Mouse (Mus musculus): ENCODE data around the gene Eng. TPM values are rescaled to one million over a fixed set of nuclear protein-coding genes. Genes with fewer than 3 reads are reported as not detected.

The Eng gene
- polyA plus RNA-seq (2012; rRNA removed): 228 and 289 TPM in 2 replicates

GRCm38 (mm10) chr2:32646379-32647056 is at the start of gene Eng:
Eng (plus strand) TSS chr2:32646595.
- Histone ChIP-seq H3K4me1 (ENCODE audit: control insufficient read depth, insufficient read depth, low read length) (peaks cover 7% of the 10 kb centered on the region), H3K27me3 (replicated peaks; ENCODE audit: control insufficient read depth, insufficient read depth, low read length) (no peaks in the 10 kb centered on the region), H3K36me3 (ENCODE audit: control insufficient read depth, insufficient read depth, low read length) (no peaks in the 10 kb centered on the region), H3K27ac (ENCODE audit: insufficient read depth, low read depth, low read length) (peak within 1 kb of the TSS; percentile 98), H3K4me3 (ENCODE audit: insufficient read depth, low read depth, low read length) (peak within 1 kb of the TSS; percentile 75)
- WGBS: 51% methylated on average over 31 of the region's 31 CpGs
- DNase-seq: peak; percentile 91
- TF ChIP-seq POLR2A (IDR thresholded peaks at IDR 0.05; ENCODE audit: low read depth, low read length): peak; percentile 55
- no peak for TF ChIP-seq CTCF (conservative IDR thresholded peaks at IDR 0.05; ENCODE audit: insufficient read depth, insufficient read length, low read depth, low read length)

- DNase-seq: no peak
- H3K27ac ChIP-seq (ENCODE audit: insufficient read depth, low read depth, low read length): no peak overlapping the region
- no peaks in the 10 kb centered on the region for H3K36me3 ChIP-seq (ENCODE audit: control insufficient read depth, insufficient read depth, low read length)
- WGBS: 94% methylated on average over 13 of the region's 13 CpGs
- no peaks in the 10 kb centered on the region for H3K27me3 ChIP-seq (replicated peaks; ENCODE audit: control insufficient read depth, insufficient read depth, low read length)
- TF ChIP-seq POLR2A (IDR thresholded peaks at IDR 0.05; ENCODE audit: low read depth, low read length) (no peak), CTCF (conservative IDR thresholded peaks at IDR 0.05; ENCODE audit: insufficient read depth, insufficient read length, low read depth, low read length) (no peak)
- H3K4me1 ChIP-seq (ENCODE audit: control insufficient read depth, insufficient read depth, low read length): no peaks in the 10 kb centered on the region
- H3K4me3 ChIP-seq (ENCODE audit: insufficient read depth, low read depth, low read length): no peak overlapping the region
Observed at GRCm38 (mm10) chr2:32596725-32597124, 49.7 kb upstream of the Eng start.

DNA sequence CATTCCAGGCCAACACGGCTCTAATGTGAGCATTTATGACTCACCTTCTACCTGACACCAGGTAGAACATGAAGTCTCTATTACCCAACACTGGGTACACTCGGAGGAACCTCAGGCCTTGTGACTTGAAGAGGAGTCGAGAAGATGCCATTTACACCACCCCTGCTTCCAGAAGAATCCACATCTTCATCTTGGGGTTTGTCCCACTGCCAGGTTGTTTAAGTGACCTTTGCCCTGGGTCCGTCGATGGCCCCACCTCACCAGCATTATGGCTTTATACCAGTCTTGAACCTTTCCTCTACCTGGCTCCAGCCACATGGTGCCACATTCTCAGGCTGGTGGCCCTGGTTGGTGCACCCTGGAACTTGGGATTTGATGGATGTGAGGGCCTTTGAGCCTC is 49.1 kb upstream of the Eng start:
- WGBS: 83% methylated on average over 5 of the region's 5 CpGs
- no peaks in the 10 kb centered on the region for H3K36me3 ChIP-seq (ENCODE audit: control insufficient read depth, insufficient read depth, low read length)
- H3K27me3 ChIP-seq (replicated peaks; ENCODE audit: control insufficient read depth, insufficient read depth, low read length): no peaks in the 10 kb centered on the region
- H3K4me3 ChIP-seq (ENCODE audit: insufficient read depth, low read depth, low read length): no peak overlapping the region
- TF ChIP-seq POLR2A (IDR thresholded peaks at IDR 0.05; ENCODE audit: low read depth, low read length) (no peak), CTCF (conservative IDR thresholded peaks at IDR 0.05; ENCODE audit: insufficient read depth, insufficient read length, low read depth, low read length) (no peak)
- H3K4me1 ChIP-seq (ENCODE audit: control insufficient read depth, insufficient read depth, low read length): no peaks in the 10 kb centered on the region
- DNase-seq: no peak
- no peak overlapping the region for H3K27ac ChIP-seq (ENCODE audit: insufficient read depth, low read depth, low read length)

DNA sequence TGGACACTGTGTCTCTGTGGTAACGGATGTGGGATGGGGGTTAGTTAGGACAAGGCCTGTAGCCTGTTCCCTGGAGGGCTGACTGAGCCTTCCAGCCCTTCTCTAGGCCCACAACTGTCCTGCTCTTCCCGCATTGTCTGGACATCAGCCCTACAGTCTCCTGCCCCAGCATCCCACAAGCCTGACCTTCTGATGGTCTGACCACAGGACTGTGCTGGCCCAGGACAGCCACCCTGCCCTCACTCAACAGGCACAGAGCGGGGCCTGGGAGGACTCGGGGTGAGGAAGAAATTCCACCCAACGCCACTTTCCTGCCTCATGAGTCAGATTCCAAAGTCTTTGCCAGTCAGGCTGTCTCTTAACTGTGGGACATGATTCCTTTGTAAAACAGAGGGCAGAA is 48.7 kb upstream of the Eng start:
- H3K4me3 ChIP-seq (ENCODE audit: insufficient read depth, low read depth, low read length): no peak overlapping the region
- DNase-seq: no peak
- 82% methylated on average over 5 of the region's 5 CpGs for WGBS
- no peaks in the 10 kb centered on the region for H3K4me1 ChIP-seq (ENCODE audit: control insufficient read depth, insufficient read depth, low read length)
- TF ChIP-seq POLR2A (IDR thresholded peaks at IDR 0.05; ENCODE audit: low read depth, low read length): no peak
- no peak for TF ChIP-seq CTCF (conservative IDR thresholded peaks at IDR 0.05; ENCODE audit: insufficient read depth, insufficient read length, low read depth, low read length)
- no peaks in the 10 kb centered on the region for H3K36me3 ChIP-seq (ENCODE audit: control insufficient read depth, insufficient read depth, low read length)
- H3K27ac ChIP-seq (ENCODE audit: insufficient read depth, low read depth, low read length): no peak overlapping the region
- H3K27me3 ChIP-seq (replicated peaks; ENCODE audit: control insufficient read depth, insufficient read depth, low read length): no peaks in the 10 kb centered on the region

DNA sequence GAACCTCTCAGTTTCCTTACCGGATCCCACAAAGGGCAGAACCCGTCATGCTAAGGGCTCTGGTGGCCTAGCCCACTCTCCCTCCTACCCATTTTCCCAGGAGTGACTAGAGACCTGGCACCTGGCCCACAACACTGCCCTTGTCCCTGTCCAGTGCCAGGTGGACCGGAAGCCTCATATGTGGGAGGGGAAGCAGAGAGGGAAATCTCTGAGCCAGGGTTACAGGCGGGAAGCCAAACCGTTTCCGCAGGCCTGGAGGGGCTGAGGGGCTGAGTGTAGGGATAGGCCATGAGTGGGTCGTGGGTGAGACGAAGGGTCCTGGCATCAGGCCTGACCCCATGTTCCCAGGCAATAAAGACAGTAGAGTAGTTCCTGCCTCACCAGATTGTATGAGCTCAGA is 47.9 kb upstream of the Eng start:
- Histone ChIP-seq H3K4me1 (ENCODE audit: control insufficient read depth, insufficient read depth, low read length) (no peaks in the 10 kb centered on the region), H3K27me3 (replicated peaks; ENCODE audit: control insufficient read depth, insufficient read depth, low read length) (no peaks in the 10 kb centered on the region), H3K36me3 (ENCODE audit: control insufficient read depth, insufficient read depth, low read length) (no peaks in the 10 kb centered on the region), H3K27ac (ENCODE audit: insufficient read depth, low read depth, low read length) (no peak overlapping the region), H3K4me3 (ENCODE audit: insufficient read depth, low read depth, low read length) (no peak overlapping the region)
- 52% methylated on average over 8 of the region's 8 CpGs for WGBS
- TF ChIP-seq POLR2A (IDR thresholded peaks at IDR 0.05; ENCODE audit: low read depth, low read length): no peak
- no peak for TF ChIP-seq CTCF (conservative IDR thresholded peaks at IDR 0.05; ENCODE audit: insufficient read depth, insufficient read length, low read depth, low read length)
- DNase-seq: peak; percentile 56

GRCm38 (mm10) chr2:32599409-32599808 is 47.0 kb upstream of the Eng start, which contains the start of gene St6galnac6:
St6galnac6 (plus strand) TSS chr2:32599709.
- Histone ChIP-seq H3K27me3 (replicated peaks; ENCODE audit: control insufficient read depth, insufficient read depth, low read length) (no peaks in the 10 kb centered on the region), H3K4me1 (ENCODE audit: control insufficient read depth, insufficient read depth, low read length) (no peaks in the 10 kb centered on the region), H3K4me3 (ENCODE audit: insufficient read depth, low read depth, low read length) (no peak within 1 kb of the TSS), H3K36me3 (ENCODE audit: control insufficient read depth, insufficient read depth, low read length) (no peaks in the 10 kb centered on the region), H3K27ac (ENCODE audit: insufficient read depth, low read depth, low read length) (no peak within 1 kb of the TSS)
- WGBS: 86% methylated on average over 3 of the region's 3 CpGs
- DNase-seq: no peak
- TF ChIP-seq CTCF (conservative IDR thresholded peaks at IDR 0.05; ENCODE audit: insufficient read depth, insufficient read length, low read depth, low read length): no peak
- TF ChIP-seq POLR2A (IDR thresholded peaks at IDR 0.05; ENCODE audit: low read depth, low read length): no peak

GRCm38 (mm10) chr2:32601417-32602065 is 44.9 kb upstream of the Eng start:
- Histone ChIP-seq H3K36me3 (ENCODE audit: control insufficient read depth, insufficient read depth, low read length) (no peaks in the 10 kb centered on the region), H3K27me3 (replicated peaks; ENCODE audit: control insufficient read depth, insufficient read depth, low read length) (no peaks in the 10 kb centered on the region), H3K27ac (ENCODE audit: insufficient read depth, low read depth, low read length) (no peak overlapping the region), H3K4me3 (ENCODE audit: insufficient read depth, low read depth, low read length) (no peak overlapping the region), H3K4me1 (ENCODE audit: control insufficient read depth, insufficient read depth, low read length) (no peaks in the 10 kb centered on the region)
- WGBS: 60% methylated on average over 8 of the region's 8 CpGs
- DNase-seq: peak; percentile 37
- peak; percentile 58 for TF ChIP-seq CTCF (conservative IDR thresholded peaks at IDR 0.05; ENCODE audit: insufficient read depth, insufficient read length, low read depth, low read length)
- TF ChIP-seq POLR2A (IDR thresholded peaks at IDR 0.05; ENCODE audit: low read depth, low read length): no peak

Measured in kidney, adult 2 months (tissue).